Mouse (Mus musculus) erythroblast, embryonic 14.5 days (primary cell): ENCODE measurements around the gene Rapgef6.

ENCODE experiments used
- GATA1 ChIP-seq: IDR thresholded peaks from 2 replicates; pipeline ENCODE4 v1.6.1; 2012; ENCODE audit warnings: low read length, inconsistent platforms, mixed read lengths
- TAL1 ChIP-seq: IDR thresholded peaks from 3 replicates; pipeline ENCODE4 v1.6.1; 2012; ENCODE audit warnings: low read length, inconsistent platforms, mixed read lengths

- TF ChIP-seq TAL1 (no peak), GATA1 (no peak)
These were observed 210.9 kb downstream of the Rapgef6 start for GRCm38 (mm10) chr11:54733546-54733945.
